Mouse (Mus musculus) lung, embryonic 15.5 days (tissue): ENCODE results near the gene Sema7a. TPM values are rescaled to one million over a fixed set of nuclear protein-coding genes. Genes with fewer than 3 reads are reported as not detected.

Source experiments
- ATAC-seq: fragments of 200-750 bp; cut with Nextera tagmentation; 2 replicates; pipeline ENCODE4 v1.8.0; 2017; ENCODE audit warnings: moderate number of reproducible peaks, borderline replicate concordance; ENCODE audit not compliant: low FRiP score, low TSS enrichment; ENCODE audit errors: extremely low read depth
- H3K27ac ChIP-seq: fragments of 300-500 bp; sonication (generic); 2 replicates; pipeline ENCODE4 v1.5.1; 2015; ENCODE audit warnings: moderate library complexity, mild to moderate bottlenecking, inconsistent platforms
- H3K27me3 ChIP-seq: fragments of 300-500 bp; sonication (generic); 2 replicates; pipeline ENCODE4 v1.6.1; 2015; ENCODE audit warnings: inconsistent platforms
- H3K36me3 ChIP-seq: fragments of 300-500 bp; sonication (generic); 2 replicates; pipeline ENCODE4 v1.6.1; 2015; ENCODE audit warnings: inconsistent platforms
- H3K4me1 ChIP-seq: fragments of 300-500 bp; sonication (generic); 2 replicates; pipeline ENCODE4 v1.6.1; 2015; ENCODE audit warnings: inconsistent platforms
- H3K4me2 ChIP-seq: fragments of 300-500 bp; sonication (generic); 2 replicates; pipeline ENCODE4 v1.6.1; 2015; ENCODE audit warnings: inconsistent platforms, mild to moderate bottlenecking, moderate library complexity
- H3K4me3 ChIP-seq: fragments of 300-500 bp; sonication (generic); 2 replicates; pipeline ENCODE4 v1.5.1; 2015; ENCODE audit warnings: mild to moderate bottlenecking, inconsistent platforms
- H3K9ac ChIP-seq: fragments of 300-500 bp; sonication (generic); 2 replicates; pipeline ENCODE4 v1.6.1; 2015; ENCODE audit warnings: inconsistent platforms
- H3K9me3 ChIP-seq: fragments of 300-500 bp; sonication (generic); 2 replicates; pipeline ENCODE4 v1.6.1; 2016; ENCODE audit warnings: inconsistent platforms
- WGBS: fragments of 180-500 bp; shearing (Covaris S2); methylation state at CpG from one replicate; pipeline ENCODE4 v1.1.7; 2015; 5-methylcytosine and 5-hydroxymethylcytosine counted together
- polyA plus RNA-seq: library from polyadenylated mRNA; unstranded; fragments of >200 nt; fragmentation: Nextera tagmentation; extraction: Ambion mirVana; gene quantifications from 2 replicates; pipeline ENCODE4 v1.2.1, GENCODE M21; 2015

Gene Sema7a
- polyA plus RNA-seq, 1 experiment from 2014 or later, result 0.90 TPM

- 30% methylated on average over 7 of the region's 7 CpGs for WGBS
- H3K27me3 ChIP-seq, result no peaks in the 10 kb centered on the region
- H3K4me1 ChIP-seq, result peaks cover 14% of the 10 kb centered on the region
- H3K9ac ChIP-seq, result no peak overlapping the region
- no peak overlapping the region for H3K4me2 ChIP-seq
- no peaks in the 10 kb centered on the region for H3K9me3 ChIP-seq
- H3K4me3 ChIP-seq, result no peak overlapping the region
- H3K27ac ChIP-seq, result no peak overlapping the region
- ATAC-seq, result no peak
- no peaks in the 10 kb centered on the region for H3K36me3 ChIP-seq
These were observed 71.1 kb downstream of the Sema7a start for GRCm38 (mm10) chr9:58011027-58011426.

GRCm38 (mm10) chr9:58011552-58011951, 71.6 kb downstream of the Sema7a start:
- Histone ChIP-seq H3K4me1 (peaks cover 14% of the 10 kb centered on the region), H3K4me2 (no peak overlapping the region), H3K36me3 (no peaks in the 10 kb centered on the region), H3K4me3 (no peak overlapping the region), H3K27me3 (no peaks in the 10 kb centered on the region), H3K9ac (no peak overlapping the region), H3K9me3 (no peaks in the 10 kb centered on the region), H3K27ac (no peak overlapping the region)
- no peak for ATAC-seq
- 56% methylated on average over 8 of the region's 8 CpGs for WGBS

Other genes with a start within 250 kb of the Sema7a start
- 34.0 and 35.8 TPM in 2 replicates for gene Edc3, start 231.6 kb upstream of the Sema7a start, polyA plus RNA-seq
- gene Clk3, start 174.3 kb upstream of the Sema7a start, polyA plus RNA-seq, result 79.5 and 85.5 TPM in 2 replicates
- 4.5 and 4.8 TPM in 2 replicates for gene Arid3b, start 103.3 kb upstream of the Sema7a start, polyA plus RNA-seq
- 105 and 112 TPM in 2 replicates for gene Ubl7, start 29.1 kb upstream of the Sema7a start, polyA plus RNA-seq
- 0.95 and 1.0 TPM in 2 replicates for gene Cyp11a1, start 66.3 kb downstream of the Sema7a start, polyA plus RNA-seq
- 1.2 and 1.9 TPM in 2 replicates for gene Stra6, start 123.7 kb downstream of the Sema7a start, polyA plus RNA-seq
- gene Ccdc33, start 178.7 kb downstream of the Sema7a start, polyA plus RNA-seq, result 0.05 and 0.16 TPM in 2 replicates